Mouse (Mus musculus) heart, adult 2 months (tissue): Measurements from ENCODE around the gene Timm8b.

ENCODE experiments used
- CTCF ChIP-seq: fragments of 200-600 bp; IDR thresholded peaks from 2 replicates; pipeline ENCODE4 v1.8.1; 2022; ENCODE audit warnings: antibody characterized with exemption, mild to moderate bottlenecking, moderate library complexity
- EP300 ChIP-seq: fragments of 200-500 bp; IDR thresholded peaks from 2 replicates; pipeline ENCODE4 v1.6.1; 2011; ENCODE audit warnings: low read depth, low read length, control low read depth; ENCODE audit not compliant: insufficient read depth
- POLR2A ChIP-seq: fragments of 200-500 bp; IDR thresholded peaks from 2 replicates; pipeline ENCODE4 v1.6.1; 2011; ENCODE audit warnings: mild to moderate bottlenecking, low read depth, low read length, control low read depth; ENCODE audit not compliant: insufficient read depth

DNA sequence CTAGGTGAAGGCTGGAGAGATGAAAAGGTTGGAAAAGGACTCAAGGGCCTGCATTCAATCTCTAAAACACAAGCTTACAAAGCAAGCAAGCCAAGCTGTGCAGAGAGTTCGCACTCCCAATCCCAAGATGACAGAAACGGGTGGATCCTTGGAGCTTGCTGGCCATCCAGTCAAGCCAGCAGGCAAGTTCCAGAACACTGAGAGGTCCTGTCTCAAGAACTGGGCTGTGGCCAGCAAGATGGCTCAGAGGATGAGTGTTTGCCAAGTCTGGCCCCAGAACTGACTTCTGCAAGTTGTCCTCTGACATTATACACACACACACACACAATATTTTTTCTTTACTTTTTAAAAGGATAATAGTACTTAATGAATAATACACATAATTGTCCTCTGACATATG is 35.8 kb upstream of the Timm8b start:
- no peak for TF ChIP-seq CTCF
- no peak for TF ChIP-seq EP300
- TF ChIP-seq POLR2A: no peak
